Mouse (Mus musculus): ENCODE measurements around the gene Nhlrc4. TPM values are rescaled to one million over a fixed set of nuclear protein-coding genes. Genes with fewer than 3 reads are reported as not detected.
A peak's percentile ranks its signal among the peaks of the same experiment; 100 is the strongest.

Gene Nhlrc4
- polyA plus RNA-seq, 1 experiment: 0.46 TPM

DNA sequence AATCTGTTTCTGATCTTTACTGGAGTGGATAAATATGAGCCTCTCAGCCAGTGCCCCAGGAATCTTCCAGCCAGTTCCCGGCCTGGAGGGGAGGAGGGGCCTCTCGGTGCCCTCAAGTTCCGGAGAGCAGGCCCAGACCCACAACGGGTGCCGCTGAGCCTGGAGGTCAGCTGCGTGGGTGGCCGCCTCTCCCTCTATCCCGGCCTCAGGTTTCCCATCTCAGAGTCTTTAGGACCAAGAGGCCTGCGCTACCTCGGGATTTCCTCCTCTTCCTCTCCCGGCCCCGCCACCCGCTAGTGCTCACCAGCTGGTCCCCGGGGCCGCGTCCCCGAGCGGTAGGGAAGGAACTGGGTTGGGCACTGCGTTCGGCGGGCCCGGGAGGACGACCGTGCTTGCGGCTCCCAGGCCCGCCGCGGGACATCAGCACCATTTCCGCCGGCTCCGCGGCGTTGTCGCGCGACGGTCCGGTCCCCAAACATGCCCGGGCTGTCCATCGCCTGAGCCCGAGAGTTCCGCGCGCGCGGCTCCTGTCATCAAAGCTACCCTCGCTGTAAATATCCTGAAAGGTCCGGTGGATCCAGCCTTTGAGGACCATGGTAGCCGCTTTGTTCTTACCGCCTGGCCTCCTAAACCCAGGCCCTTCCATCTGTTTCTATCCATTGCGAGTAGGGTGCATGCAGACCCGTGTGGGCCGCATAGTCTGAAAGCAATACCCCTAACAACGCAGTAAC is 3.1 kb downstream of the Nhlrc4 start:
- TF ChIP-seq USF1 (IDR thresholded peaks at IDR 0.05; ENCODE audit: low read depth) (no peak), MAX (IDR thresholded peaks at IDR 0.05) (peak; percentile 65)
- H3K79me3 ChIP-seq (ENCODE audit: low read depth): peaks cover 18% of the 10 kb centered on the region
- H3K79me2 ChIP-seq (ENCODE audit: control insufficient read depth, insufficient read depth): peaks cover 39% of the 10 kb centered on the region

GRCm38 (mm10) chr17:25934526-25934925 is 10.2 kb downstream of the Nhlrc4 start:
- Histone ChIP-seq H3K79me2 (ENCODE audit: control insufficient read depth, insufficient read depth) (peaks cover 9% of the 10 kb centered on the region), H3K27me3 (ENCODE audit: control insufficient read depth, insufficient read depth, insufficient read length) (no peaks in the 10 kb centered on the region), H3ac (ENCODE audit: control insufficient read depth, insufficient read length, low read depth) (no peak overlapping the region), H3K4me3 (ENCODE audit: insufficient read depth, poor library complexity, severe bottlenecking) (no peak overlapping the region), H3K79me3 (ENCODE audit: low read depth) (peaks cover 1% of the 10 kb centered on the region), H3K36me3 (ENCODE audit: control insufficient read depth, insufficient read depth) (peaks cover 55% of the 10 kb centered on the region)
- TF ChIP-seq MYOD1 (IDR thresholded peaks at IDR 0.05; ENCODE audit: control insufficient read depth, insufficient read length, low read depth): no peak
- no peak for TF ChIP-seq MAX (IDR thresholded peaks at IDR 0.05)
- no peak for TF ChIP-seq MYOG (IDR thresholded peaks at IDR 0.05; ENCODE audit: control insufficient read depth, extremely low read depth, insufficient read length)
- TF ChIP-seq CTCF (IDR thresholded peaks at IDR 0.05; ENCODE audit: control insufficient read depth, insufficient read depth, insufficient read length): no peak
- no peak for TF ChIP-seq USF1 (IDR thresholded peaks at IDR 0.05; ENCODE audit: low read depth)
- no peak for TF ChIP-seq CEBPB (IDR thresholded peaks at IDR 0.05; ENCODE audit: low read depth)

More for the DNA sequence above, 3.1 kb downstream of the Nhlrc4 start:
- Histone ChIP-seq H3K36me3 (ENCODE audit: control insufficient read depth, insufficient read depth) (peaks cover 13% of the 10 kb centered on the region), H3ac (ENCODE audit: control insufficient read depth, insufficient read length, low read depth) (peak overlapping the region; percentile 89), H3K27me3 (ENCODE audit: control insufficient read depth, insufficient read depth, insufficient read length) (no peaks in the 10 kb centered on the region), H3K4me3 (ENCODE audit: insufficient read depth, poor library complexity, severe bottlenecking) (peak overlapping the region; percentile 68)

GRCm38 (mm10) chr17:25925348-25925747 is 19.4 kb downstream of the Nhlrc4 start:
- Histone ChIP-seq H3K36me3 (ENCODE audit: control insufficient read depth, insufficient read depth) (peaks cover 25% of the 10 kb centered on the region), H3K79me3 (ENCODE audit: low read depth) (no peaks in the 10 kb centered on the region), H3K27me3 (ENCODE audit: control insufficient read depth, insufficient read depth, insufficient read length) (no peaks in the 10 kb centered on the region), H3K79me2 (ENCODE audit: control insufficient read depth, insufficient read depth) (no peaks in the 10 kb centered on the region), H3K4me3 (ENCODE audit: insufficient read depth, poor library complexity, severe bottlenecking) (no peak overlapping the region), H3ac (ENCODE audit: control insufficient read depth, insufficient read length, low read depth) (no peak overlapping the region)
- TF ChIP-seq MYOG (IDR thresholded peaks at IDR 0.05; ENCODE audit: control insufficient read depth, extremely low read depth, insufficient read length): no peak
- TF ChIP-seq MAX (IDR thresholded peaks at IDR 0.05): no peak
- no peak for TF ChIP-seq USF1 (IDR thresholded peaks at IDR 0.05; ENCODE audit: low read depth)
- no peak for TF ChIP-seq FOSL1 (IDR thresholded peaks at IDR 0.05; ENCODE audit: insufficient read depth, low read length, poor library complexity, severe bottlenecking)
- TF ChIP-seq MYOD1 (IDR thresholded peaks at IDR 0.05; ENCODE audit: control insufficient read depth, insufficient read length, low read depth): no peak
- no peak for TF ChIP-seq CEBPB (IDR thresholded peaks at IDR 0.05; ENCODE audit: low read depth)
- no peak for TF ChIP-seq CTCF (IDR thresholded peaks at IDR 0.05; ENCODE audit: control insufficient read depth, insufficient read depth, insufficient read length)

- H3K79me3 ChIP-seq (ENCODE audit: low read depth): peaks cover 17% of the 10 kb centered on the region
- no peaks in the 10 kb centered on the region for H3K27me3 ChIP-seq (ENCODE audit: control insufficient read depth, insufficient read depth, insufficient read length)
- peaks cover 12% of the 10 kb centered on the region for H3K36me3 ChIP-seq (ENCODE audit: control insufficient read depth, insufficient read depth)
- H3K4me3 ChIP-seq (ENCODE audit: insufficient read depth, poor library complexity, severe bottlenecking): no peak overlapping the region
- H3K79me2 ChIP-seq (ENCODE audit: control insufficient read depth, insufficient read depth): peaks cover 23% of the 10 kb centered on the region
- TF ChIP-seq CTCF (IDR thresholded peaks at IDR 0.05; ENCODE audit: control insufficient read depth, insufficient read depth, insufficient read length) (no peak), CEBPB (IDR thresholded peaks at IDR 0.05; ENCODE audit: low read depth) (no peak), MYOD1 (IDR thresholded peaks at IDR 0.05; ENCODE audit: control insufficient read depth, insufficient read length, low read depth) (no peak), MAX (IDR thresholded peaks at IDR 0.05) (no peak), FOSL1 (IDR thresholded peaks at IDR 0.05; ENCODE audit: insufficient read depth, low read length, poor library complexity, severe bottlenecking) (no peak), MYOG (IDR thresholded peaks at IDR 0.05; ENCODE audit: control insufficient read depth, extremely low read depth, insufficient read length) (no peak), USF1 (IDR thresholded peaks at IDR 0.05; ENCODE audit: low read depth) (no peak)
- no peak overlapping the region for H3ac ChIP-seq (ENCODE audit: control insufficient read depth, insufficient read length, low read depth)
Observed at GRCm38 (mm10) chr17:25922120-25922519, 22.6 kb downstream of the Nhlrc4 start.

DNA sequence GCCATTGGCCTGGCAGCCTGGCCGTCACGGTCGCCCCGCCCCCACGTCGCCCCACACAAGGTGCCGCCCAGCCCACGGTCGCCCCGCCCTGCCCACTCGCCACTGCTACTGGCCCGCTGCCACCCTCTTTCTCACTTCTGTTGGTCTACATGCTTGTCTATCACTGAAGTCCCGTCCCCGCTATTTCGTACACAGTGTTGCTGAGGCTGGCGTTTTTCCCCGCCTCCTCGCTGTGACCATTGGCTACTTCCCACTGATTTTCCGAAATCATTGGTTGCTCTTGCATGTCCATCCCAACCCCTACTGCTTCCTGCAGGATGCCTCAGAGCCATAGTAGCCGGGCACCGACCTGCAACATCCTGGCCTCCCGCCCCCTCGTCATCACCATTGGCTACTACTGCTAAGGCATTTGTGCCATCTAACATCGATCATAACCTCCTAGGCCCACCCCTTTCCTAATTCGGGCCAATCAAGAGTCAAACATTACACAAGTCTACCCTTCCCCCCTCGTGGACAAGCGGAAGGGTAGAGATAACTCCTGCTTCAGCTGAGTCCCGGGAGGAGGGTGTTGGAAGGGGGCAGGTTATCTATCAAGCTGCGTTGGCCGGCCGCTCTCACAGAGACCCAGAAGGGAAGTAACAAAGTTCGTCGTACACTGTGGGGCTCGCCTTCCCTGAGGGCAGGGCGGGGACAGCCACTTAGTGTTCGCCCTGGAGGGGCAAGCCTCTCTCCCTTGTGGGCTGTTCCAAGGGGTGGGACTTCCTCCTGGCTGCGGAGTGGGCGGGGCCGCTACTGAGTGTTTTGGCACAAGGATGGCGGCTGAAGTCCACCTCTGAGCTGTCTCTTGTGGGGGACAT is 24.7 kb downstream of the Nhlrc4 start:
- H3K27me3 ChIP-seq (ENCODE audit: control insufficient read depth, insufficient read depth, insufficient read length): no peaks in the 10 kb centered on the region
- peak overlapping the region; percentile 85 for H3K4me3 ChIP-seq (ENCODE audit: insufficient read depth, poor library complexity, severe bottlenecking)
- H3K36me3 ChIP-seq (ENCODE audit: control insufficient read depth, insufficient read depth): peaks cover 6% of the 10 kb centered on the region
- peaks cover 44% of the 10 kb centered on the region for H3K79me2 ChIP-seq (ENCODE audit: control insufficient read depth, insufficient read depth)
- peak overlapping the region; percentile 58 for H3ac ChIP-seq (ENCODE audit: control insufficient read depth, insufficient read length, low read depth)
- H3K79me3 ChIP-seq (ENCODE audit: low read depth): peaks cover 29% of the 10 kb centered on the region
- no peak for TF ChIP-seq FOSL1 (IDR thresholded peaks at IDR 0.05; ENCODE audit: insufficient read depth, low read length, poor library complexity, severe bottlenecking)
- peak; percentile 13 for TF ChIP-seq CEBPB (IDR thresholded peaks at IDR 0.05; ENCODE audit: low read depth)
- TF ChIP-seq MAX (IDR thresholded peaks at IDR 0.05): peak; percentile 23
